Mouse (Mus musculus): ENCODE measurements around the gene Bbip1. TPM values are rescaled to one million over a fixed set of nuclear protein-coding genes. Genes with fewer than 3 reads are reported as not detected.

Gene Bbip1
- polyA plus RNA-seq, 1 experiment: 5.1 TPM

DNA sequence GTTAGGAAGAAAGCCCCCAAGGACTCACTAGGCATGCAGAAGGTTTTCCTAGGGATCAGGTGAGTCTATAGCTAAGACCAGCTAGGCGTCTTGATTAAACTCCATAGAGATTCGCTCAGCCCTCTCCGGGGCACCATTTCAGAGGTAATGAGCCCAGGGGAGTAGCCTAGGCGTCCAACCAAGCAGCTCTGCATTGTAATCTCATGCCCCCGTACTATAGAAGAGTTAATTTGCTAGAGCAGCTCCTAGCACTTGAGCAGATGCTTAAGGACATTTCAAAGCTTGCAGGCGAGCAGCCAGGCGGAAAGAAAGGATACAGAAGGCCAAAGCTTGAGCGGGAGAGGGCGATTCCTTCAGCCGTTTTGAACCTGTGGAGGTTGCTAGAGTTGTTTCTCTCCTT, 59.0 kb downstream of the Bbip1 start:
- no peak overlapping the region for H3K4me3 ChIP-seq (replicated peaks)
- no peaks in the 10 kb centered on the region for H3K36me3 ChIP-seq (replicated peaks; ENCODE audit: low read length)
- no peak for TF ChIP-seq FLI1 (IDR thresholded peaks at IDR 0.05; ENCODE audit: low read length)
- TF ChIP-seq GATA1 (IDR thresholded peaks at IDR 0.05; ENCODE audit: borderline replicate concordance, low read length): no peak
- H3K4me1 ChIP-seq: peaks cover 46% of the 10 kb centered on the region
- H3K9me3 ChIP-seq: peaks cover 5% of the 10 kb centered on the region
- no peaks in the 10 kb centered on the region for H3K27me3 ChIP-seq (replicated peaks)

DNA sequence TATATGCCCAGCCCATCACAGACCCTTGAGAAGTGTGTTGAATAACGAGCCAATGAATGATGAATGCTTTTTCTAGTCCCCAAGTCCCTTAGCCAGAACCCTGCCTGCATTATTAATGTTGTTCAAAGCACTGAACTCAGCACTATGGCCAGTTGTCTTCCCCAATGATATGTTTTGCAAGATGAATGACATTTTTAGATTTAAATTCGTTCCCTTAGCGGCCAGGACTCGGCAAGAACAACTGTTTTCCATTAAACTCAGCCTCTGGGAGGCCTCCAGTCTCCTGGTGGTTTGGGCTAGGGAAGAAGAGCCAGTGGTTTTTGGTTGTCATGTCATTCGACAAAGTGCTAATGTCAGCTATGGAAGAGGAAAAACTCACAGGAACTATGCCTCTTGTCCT, 62.6 kb downstream of the Bbip1 start:
- H3K4me3 ChIP-seq (replicated peaks): no peak overlapping the region
- H3K36me3 ChIP-seq (replicated peaks; ENCODE audit: low read length): no peaks in the 10 kb centered on the region
- H3K4me1 ChIP-seq: peaks cover 10% of the 10 kb centered on the region
- TF ChIP-seq FLI1 (IDR thresholded peaks at IDR 0.05; ENCODE audit: low read length): no peak
- TF ChIP-seq GATA1 (IDR thresholded peaks at IDR 0.05; ENCODE audit: borderline replicate concordance, low read length): no peak
- peaks cover 10% of the 10 kb centered on the region for H3K9me3 ChIP-seq
- H3K27me3 ChIP-seq (replicated peaks): no peaks in the 10 kb centered on the region

DNA sequence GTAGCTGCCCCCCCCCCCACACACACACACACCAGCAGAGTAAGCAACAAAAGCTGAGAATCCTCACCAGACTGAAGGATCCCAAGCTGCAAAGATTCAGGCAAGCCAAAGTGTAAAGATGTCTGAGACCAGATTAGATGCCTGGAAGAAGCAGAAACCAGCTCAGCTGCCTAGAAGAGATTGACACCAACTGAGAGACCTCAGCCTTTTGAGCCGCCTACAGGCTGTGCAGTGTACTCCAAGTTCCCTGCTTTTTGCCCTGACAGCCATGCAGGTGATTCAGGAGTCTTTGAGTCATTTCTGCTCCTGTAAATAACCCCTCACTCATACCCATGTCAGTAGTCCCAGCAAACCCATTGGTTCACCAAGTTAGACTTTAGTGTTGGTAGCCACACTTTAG, 64.0 kb downstream of the Bbip1 start:
- TF ChIP-seq FLI1 (IDR thresholded peaks at IDR 0.05; ENCODE audit: low read length) (no peak), GATA1 (IDR thresholded peaks at IDR 0.05; ENCODE audit: borderline replicate concordance, low read length) (no peak)
- Histone ChIP-seq H3K4me1 (peaks cover 6% of the 10 kb centered on the region), H3K9me3 (peaks cover 10% of the 10 kb centered on the region), H3K4me3 (replicated peaks) (no peak overlapping the region), H3K36me3 (replicated peaks; ENCODE audit: low read length) (no peaks in the 10 kb centered on the region), H3K27me3 (replicated peaks) (no peaks in the 10 kb centered on the region)

Other genes with a start within 250 kb of the Bbip1 start
- gene Pdcd4, start 52.4 kb downstream of the Bbip1 start, polyA plus RNA-seq (2012; ENCODE audit: insufficient read depth, low replicate concordance): 2.8 and 25.4 TPM in 2 replicates
- 1.6 TPM in 1 of 2 replicates, not detected in the other for gene Shoc2, start 321 bp downstream of the Bbip1 start, polyA plus RNA-seq (2012; ENCODE audit: insufficient read depth, low replicate concordance)
- 4.3 TPM in 2 replicates for gene Adra2a, start 99.5 kb upstream of the Bbip1 start, polyA plus RNA-seq (2012; ENCODE audit: insufficient read depth, low replicate concordance)